Mouse (Mus musculus): ENCODE measurements at regions not wholly inside any gene's neighbourhood (a gene's known extent, or its start where the extent isn't known, plus 50 kb on each side); places are given as distances from the start of the nearest gene placed in this dataset.
A peak's percentile ranks its signal among the peaks of the same experiment; 100 is the strongest.

GRCm38 (mm10) chr13:53055697-53056096 is 74.8 kb upstream of the Nfil3 start:
- DNase-seq (ENCODE audit: low read depth): no peak
- TF ChIP-seq POLR2A (IDR thresholded peaks at IDR 0.05; ENCODE audit: borderline replicate concordance, extremely low read depth, insufficient read depth, insufficient read length, poor library complexity, severe bottlenecking) (no peak), CTCF (IDR thresholded peaks at IDR 0.05; ENCODE audit: borderline replicate concordance, extremely low read depth, insufficient read depth, insufficient read length) (no peak)

- TF ChIP-seq CTCF (IDR thresholded peaks at IDR 0.05; ENCODE audit: borderline replicate concordance, extremely low read depth, insufficient read depth, insufficient read length) (no peak), POLR2A (IDR thresholded peaks at IDR 0.05; ENCODE audit: borderline replicate concordance, extremely low read depth, insufficient read depth, insufficient read length, poor library complexity, severe bottlenecking) (no peak)
- no peak for DNase-seq (ENCODE audit: low read depth)
Measured at GRCm38 (mm10) chr13:53053211-53053610, 72.3 kb upstream of the Nfil3 start.

GRCm38 (mm10) chr13:53052806-53053205 is 71.9 kb upstream of the Nfil3 start:
- peak; percentile 35 for DNase-seq (ENCODE audit: low read depth)
- TF ChIP-seq CTCF (IDR thresholded peaks at IDR 0.05; ENCODE audit: borderline replicate concordance, extremely low read depth, insufficient read depth, insufficient read length): no peak
- TF ChIP-seq POLR2A (IDR thresholded peaks at IDR 0.05; ENCODE audit: borderline replicate concordance, extremely low read depth, insufficient read depth, insufficient read length, poor library complexity, severe bottlenecking): no peak

GRCm38 (mm10) chr13:53052188-53052587 is 71.3 kb upstream of the Nfil3 start:
- no peak for DNase-seq (ENCODE audit: low read depth)
- no peak for TF ChIP-seq POLR2A (IDR thresholded peaks at IDR 0.05; ENCODE audit: borderline replicate concordance, extremely low read depth, insufficient read depth, insufficient read length, poor library complexity, severe bottlenecking)
- no peak for TF ChIP-seq CTCF (IDR thresholded peaks at IDR 0.05; ENCODE audit: borderline replicate concordance, extremely low read depth, insufficient read depth, insufficient read length)

- DNase-seq (ENCODE audit: low read depth): no peak
- TF ChIP-seq POLR2A (IDR thresholded peaks at IDR 0.05; ENCODE audit: borderline replicate concordance, extremely low read depth, insufficient read depth, insufficient read length, poor library complexity, severe bottlenecking) (no peak), CTCF (IDR thresholded peaks at IDR 0.05; ENCODE audit: borderline replicate concordance, extremely low read depth, insufficient read depth, insufficient read length) (no peak)
Measured at GRCm38 (mm10) chr13:53051386-53051785, 70.5 kb upstream of the Nfil3 start.

GRCm38 (mm10) chr13:53049176-53049575 is 68.3 kb upstream of the Nfil3 start:
- no peak for DNase-seq (ENCODE audit: low read depth)
- TF ChIP-seq POLR2A (IDR thresholded peaks at IDR 0.05; ENCODE audit: borderline replicate concordance, extremely low read depth, insufficient read depth, insufficient read length, poor library complexity, severe bottlenecking): no peak
- no peak for TF ChIP-seq CTCF (IDR thresholded peaks at IDR 0.05; ENCODE audit: borderline replicate concordance, extremely low read depth, insufficient read depth, insufficient read length)

GRCm38 (mm10) chr13:53033189-53033943 is 52.5 kb upstream of the Nfil3 start:
- no peak for DNase-seq (ENCODE audit: low read depth)
- no peak for TF ChIP-seq POLR2A (IDR thresholded peaks at IDR 0.05; ENCODE audit: borderline replicate concordance, extremely low read depth, insufficient read depth, insufficient read length, poor library complexity, severe bottlenecking)
- no peak for TF ChIP-seq CTCF (IDR thresholded peaks at IDR 0.05; ENCODE audit: borderline replicate concordance, extremely low read depth, insufficient read depth, insufficient read length)
